Mouse (Mus musculus) midbrain, embryonic 13.5 days (tissue): ENCODE measurements around the gene Pltp. TPM values are rescaled to one million over a fixed set of nuclear protein-coding genes. Genes with fewer than 3 reads are reported as not detected.
"Not testable (repeated sequence)": the region's sequence is repeated elsewhere in the genome, so short reads cannot be mapped to it uniquely, and the experiment has no call there.

ENCODE experiments used
- ATAC-seq: fragments of 200-750 bp; cut with Nextera tagmentation; 2 replicates; pipeline ENCODE4 v1.8.0; 2017; ENCODE audit warnings: mild to moderate bottlenecking, moderate TSS enrichment, moderate library complexity
- H3K27ac ChIP-seq: fragments of 300-500 bp; sonication (generic); 2 replicates; pipeline ENCODE4 v1.5.1; 2015; ENCODE audit warnings: inconsistent platforms, mild to moderate bottlenecking, moderate library complexity
- H3K27me3 ChIP-seq: fragments of 300-500 bp; sonication (generic); 2 replicates; pipeline ENCODE4 v1.6.1; 2015; ENCODE audit warnings: mild to moderate bottlenecking, inconsistent platforms
- H3K36me3 ChIP-seq: fragments of 300-500 bp; sonication (generic); 2 replicates; pipeline ENCODE4 v1.6.1; 2015; ENCODE audit warnings: mild to moderate bottlenecking, inconsistent platforms
- H3K4me1 ChIP-seq: fragments of 300-500 bp; sonication (generic); replicated peaks from 2 replicates; pipeline ENCODE4 v1.6.1; 2015; ENCODE audit warnings: inconsistent platforms
- H3K4me2 ChIP-seq: fragments of 300-500 bp; sonication (generic); replicated peaks from 2 replicates; pipeline ENCODE4 v1.6.1; 2015; ENCODE audit warnings: moderate library complexity, mild to moderate bottlenecking, inconsistent platforms
- H3K4me3 ChIP-seq: fragments of 300-500 bp; sonication (generic); replicated peaks from 2 replicates; pipeline ENCODE4 v1.5.1; 2015; ENCODE audit warnings: mild to moderate bottlenecking, inconsistent platforms
- H3K9ac ChIP-seq: fragments of 300-500 bp; sonication (generic); replicated peaks from 2 replicates; pipeline ENCODE4 v1.6.1; 2015; ENCODE audit warnings: mild to moderate bottlenecking, inconsistent platforms
- H3K9me3 ChIP-seq: fragments of 300-500 bp; sonication (generic); 2 replicates; pipeline ENCODE4 v1.6.1; 2016; ENCODE audit warnings: mild to moderate bottlenecking, inconsistent platforms
- WGBS: fragments of 180-500 bp; shearing (Covaris S2); methylation state at CpG from one replicate; pipeline ENCODE4 v1.1.7; 2015; 5-methylcytosine and 5-hydroxymethylcytosine counted together
- polyA plus RNA-seq: library from polyadenylated mRNA; unstranded; fragments of >200 nt; fragmentation: Nextera tagmentation; extraction: Ambion mirVana; gene quantifications from 2 replicates; pipeline ENCODE4 v1.2.1, GENCODE M21; 2015

The Pltp gene
- polyA plus RNA-seq, 1 experiment from 2014 or later: 96.1 TPM

DNA sequence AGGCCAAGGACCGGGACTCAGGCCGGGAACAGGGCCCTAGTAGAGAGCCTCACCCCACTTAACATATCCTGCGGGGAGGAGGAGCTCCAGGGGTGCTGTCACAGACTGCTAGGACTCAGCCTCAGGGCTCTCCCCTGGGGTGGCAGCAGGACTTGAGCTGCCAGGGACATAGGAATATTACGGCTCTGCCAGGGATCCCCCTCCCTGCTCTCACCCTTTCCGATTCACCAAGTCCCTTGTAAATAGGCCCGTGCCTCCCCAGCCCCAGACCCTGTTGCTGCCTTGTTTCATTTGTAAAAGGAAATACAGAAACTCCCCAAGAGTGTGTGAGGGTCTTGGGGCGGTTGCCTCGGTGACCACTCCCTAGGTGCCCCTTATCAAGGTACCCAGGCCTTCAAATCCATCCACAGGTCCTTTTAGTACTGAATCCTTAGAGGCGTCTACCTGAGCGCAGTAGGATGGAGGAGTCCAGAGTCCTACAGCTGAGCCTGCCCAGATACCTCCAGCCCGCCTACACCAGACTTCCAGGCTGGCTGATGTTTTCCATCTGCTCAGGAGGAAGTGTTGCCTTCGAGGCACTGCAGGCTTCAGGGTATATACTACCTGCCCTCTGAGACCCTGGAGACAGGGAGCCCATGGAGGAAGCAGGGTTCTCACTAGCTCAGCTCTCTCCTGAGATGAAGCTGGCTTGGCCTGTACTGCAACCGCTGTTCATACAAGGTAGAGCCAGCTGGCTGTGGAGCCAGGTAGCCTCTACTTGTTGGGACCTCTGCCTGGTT, 33.7 kb upstream of the Pltp start:
- WGBS: 90% methylated on average over 11 of the region's 13 CpGs
- no peak overlapping the region for H3K4me3 ChIP-seq
- H3K36me3 ChIP-seq: peaks cover 100% of the 10 kb centered on the region
- H3K4me2 ChIP-seq: no peak overlapping the region
- 0 out of 2 replicates have a peak, but pooled peaks have one; percentile 15 for ATAC-seq
- no peak overlapping the region for H3K27ac ChIP-seq
- H3K4me1 ChIP-seq: no peaks in the 10 kb centered on the region
- H3K9me3 ChIP-seq: no peaks in the 10 kb centered on the region
- H3K27me3 ChIP-seq: no peaks in the 10 kb centered on the region
- no peak overlapping the region for H3K9ac ChIP-seq

DNA sequence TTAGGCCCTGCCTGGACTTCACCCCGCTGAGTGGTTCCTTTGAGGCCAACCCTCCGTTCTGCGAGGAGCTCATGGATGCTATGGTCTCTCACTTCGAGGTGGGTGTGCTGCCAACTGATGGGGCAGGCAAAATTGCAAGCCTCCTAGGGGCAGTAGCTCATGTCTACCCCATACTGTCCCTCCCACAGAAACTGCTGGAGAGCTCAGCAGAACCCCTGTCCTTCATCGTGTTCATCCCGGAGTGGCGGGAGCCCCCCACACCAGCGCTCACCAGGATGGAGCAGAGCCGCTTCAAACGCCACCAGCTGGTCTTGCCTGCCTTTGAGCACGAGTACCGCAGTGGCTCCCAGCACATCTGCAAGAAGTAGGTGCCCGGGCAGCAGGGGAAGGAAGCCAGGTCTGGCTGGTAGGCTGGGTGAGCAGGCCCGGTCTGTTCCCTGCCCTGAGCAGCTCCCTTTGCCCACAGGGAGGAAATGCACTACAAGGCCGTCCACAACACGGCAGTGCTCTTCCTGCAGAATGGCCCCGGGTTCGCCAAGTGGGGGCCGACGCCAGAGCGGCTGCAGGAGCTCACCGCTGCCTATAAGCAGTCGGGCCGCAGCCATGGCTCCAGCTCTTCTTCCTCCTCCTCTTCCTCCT, 33.0 kb upstream of the Pltp start:
- Histone ChIP-seq H3K36me3 (peaks cover 100% of the 10 kb centered on the region), H3K27me3 (no peaks in the 10 kb centered on the region), H3K4me1 (no peaks in the 10 kb centered on the region), H3K9me3 (no peaks in the 10 kb centered on the region), H3K9ac (no peak overlapping the region), H3K27ac (no peak overlapping the region), H3K4me2 (no peak overlapping the region), H3K4me3 (no peak overlapping the region)
- 93% methylated on average over 24 of the region's 24 CpGs for WGBS
- ATAC-seq: no peak

DNA sequence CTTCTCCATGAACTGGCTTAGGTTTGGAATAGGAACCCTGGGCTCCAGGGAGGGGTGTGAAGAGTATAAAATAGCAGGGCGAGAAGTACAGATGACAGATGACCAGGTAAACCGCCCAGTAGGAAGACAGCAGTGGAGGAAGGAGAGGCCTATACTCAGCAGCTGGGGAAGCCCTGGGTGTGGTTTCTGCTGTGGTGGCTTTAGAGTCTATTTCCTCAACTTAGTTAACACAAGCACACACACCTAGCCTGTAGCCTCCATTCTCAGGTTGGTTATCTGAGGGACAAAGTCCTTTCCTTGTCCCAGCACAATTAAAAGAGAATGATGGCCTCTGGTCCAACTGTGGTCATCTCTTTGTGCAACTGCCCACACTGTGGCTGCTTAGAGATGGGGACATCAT, 32.4 kb upstream of the Pltp start:
- Histone ChIP-seq H3K36me3 (peaks cover 100% of the 10 kb centered on the region), H3K4me2 (no peak overlapping the region), H3K27me3 (no peaks in the 10 kb centered on the region), H3K9ac (no peak overlapping the region), H3K4me1 (no peaks in the 10 kb centered on the region), H3K4me3 (no peak overlapping the region), H3K27ac (no peak overlapping the region), H3K9me3 (no peaks in the 10 kb centered on the region)
- WGBS: 92% methylated on average over 2 of the region's 2 CpGs
- ATAC-seq: no peak

DNA sequence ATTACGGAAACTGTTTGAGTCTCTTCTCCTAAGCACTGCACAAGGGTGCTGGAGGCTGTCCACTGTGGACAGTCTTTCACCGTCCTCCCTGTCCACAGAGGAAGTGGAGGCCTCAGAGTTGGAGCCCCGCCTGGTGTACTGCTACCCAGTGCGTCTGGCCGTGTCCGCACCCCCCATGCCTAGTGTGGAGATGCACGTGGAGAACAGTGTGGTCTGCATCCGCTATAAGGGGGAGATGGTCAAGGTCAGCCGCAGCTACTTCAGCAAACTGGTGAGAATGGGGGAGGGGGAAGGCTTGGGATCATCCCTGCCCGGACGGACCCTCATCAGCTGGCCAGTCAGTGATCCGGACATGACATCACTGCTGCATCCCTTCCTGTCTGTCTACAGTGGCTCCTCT, 31.5 kb upstream of the Pltp start:
- no peak overlapping the region for H3K4me3 ChIP-seq
- peaks cover 100% of the 10 kb centered on the region for H3K36me3 ChIP-seq
- no peak for ATAC-seq
- WGBS: 85% methylated on average over 12 of the region's 12 CpGs
- H3K4me1 ChIP-seq: no peaks in the 10 kb centered on the region
- no peak overlapping the region for H3K9ac ChIP-seq
- H3K9me3 ChIP-seq: no peaks in the 10 kb centered on the region
- H3K27me3 ChIP-seq: no peaks in the 10 kb centered on the region
- no peak overlapping the region for H3K4me2 ChIP-seq
- no peak overlapping the region for H3K27ac ChIP-seq

DNA sequence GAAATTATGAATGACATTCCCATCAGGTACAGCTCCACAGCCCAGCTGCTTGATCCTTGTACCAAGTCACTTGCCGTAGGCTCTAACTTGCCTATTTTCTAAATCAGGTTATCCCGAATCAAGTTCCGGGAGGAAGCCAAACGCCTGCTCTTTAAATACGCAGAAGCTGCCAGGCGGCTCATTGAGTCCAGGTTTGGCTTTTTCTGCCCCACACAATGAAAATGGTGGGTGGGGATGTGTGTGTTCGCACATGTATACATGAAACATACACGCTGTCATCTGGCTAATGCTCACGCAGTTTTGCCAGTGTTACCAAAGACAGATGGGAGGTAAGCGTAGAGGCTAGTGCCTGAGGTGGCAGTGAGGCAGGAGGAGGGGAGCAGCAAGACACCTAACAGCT, 29.1 kb upstream of the Pltp start:
- no peak overlapping the region for H3K4me2 ChIP-seq
- H3K27me3 ChIP-seq: no peaks in the 10 kb centered on the region
- no peak overlapping the region for H3K27ac ChIP-seq
- ATAC-seq: no peak
- H3K4me1 ChIP-seq: peaks cover 6% of the 10 kb centered on the region; the same call in 1 of the 2 replicates
- H3K36me3 ChIP-seq: peaks cover 90% of the 10 kb centered on the region
- H3K9ac ChIP-seq: peak overlapping the region; percentile 23; the same call in 1 of the 2 replicates
- H3K9me3 ChIP-seq: no peaks in the 10 kb centered on the region
- WGBS: 92% methylated on average over 10 of the region's 10 CpGs
- H3K4me3 ChIP-seq: no peak overlapping the region

DNA sequence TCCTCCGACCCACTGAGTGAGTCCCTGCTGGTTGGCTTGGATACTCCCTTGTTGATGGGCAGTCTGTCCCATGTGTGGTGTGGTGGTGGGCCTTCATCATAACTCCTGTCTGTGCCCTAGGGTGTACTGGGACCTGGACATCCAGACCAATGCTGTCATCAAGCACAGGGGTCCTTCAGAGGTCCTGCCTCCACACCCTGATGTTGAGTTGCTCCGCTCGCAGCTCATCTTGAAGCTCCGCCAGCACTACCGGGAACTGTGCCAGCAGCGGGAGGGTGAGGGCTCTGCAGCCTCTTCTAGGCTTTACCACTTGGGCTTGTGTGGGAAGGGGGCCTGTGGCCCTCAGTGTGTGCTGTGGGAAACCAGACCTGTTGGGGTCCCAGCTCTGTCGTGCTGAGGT, 28.3 kb upstream of the Pltp start:
- Histone ChIP-seq H3K9ac (no peak overlapping the region), H3K9me3 (no peaks in the 10 kb centered on the region), H3K4me2 (no peak overlapping the region), H3K27ac (peak overlapping the region; percentile 30), H3K36me3 (peaks cover 82% of the 10 kb centered on the region), H3K4me3 (no peak overlapping the region), H3K4me1 (peaks cover 10% of the 10 kb centered on the region), H3K27me3 (no peaks in the 10 kb centered on the region)
- no peak for ATAC-seq
- 81% methylated on average over 7 of the region's 7 CpGs for WGBS

DNA sequence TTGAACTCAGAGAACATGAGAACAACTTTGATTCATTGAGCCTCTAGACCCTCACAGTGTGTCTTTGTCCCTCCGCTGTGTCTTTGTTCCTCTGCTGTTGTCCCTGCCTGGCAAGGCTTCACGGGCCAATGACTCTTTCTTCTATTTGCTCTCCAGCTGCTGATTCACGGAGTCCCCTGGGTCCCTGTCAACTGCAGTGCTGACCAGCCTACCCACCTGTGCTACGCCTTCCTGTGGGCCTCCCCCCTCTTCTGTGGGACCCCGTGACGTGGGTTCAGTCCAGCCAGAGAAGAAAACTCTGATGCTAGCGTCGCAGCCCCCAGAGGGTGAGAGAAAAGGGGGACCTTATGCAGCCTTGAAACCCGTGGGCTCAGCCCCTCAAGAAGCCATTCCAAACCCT, 25.1 kb upstream of the Pltp start:
- H3K4me2 ChIP-seq: no peak overlapping the region
- no peak for ATAC-seq
- no peaks in the 10 kb centered on the region for H3K27me3 ChIP-seq
- H3K9me3 ChIP-seq: no peaks in the 10 kb centered on the region
- 34% methylated on average over 9 of the region's 9 CpGs for WGBS
- H3K4me1 ChIP-seq: peaks cover 27% of the 10 kb centered on the region
- peak overlapping the region; percentile 46; the same call in 1 of the 2 replicates for H3K9ac ChIP-seq
- no peak overlapping the region for H3K4me3 ChIP-seq
- peaks cover 50% of the 10 kb centered on the region for H3K36me3 ChIP-seq
- peak overlapping the region; percentile 79 for H3K27ac ChIP-seq

DNA sequence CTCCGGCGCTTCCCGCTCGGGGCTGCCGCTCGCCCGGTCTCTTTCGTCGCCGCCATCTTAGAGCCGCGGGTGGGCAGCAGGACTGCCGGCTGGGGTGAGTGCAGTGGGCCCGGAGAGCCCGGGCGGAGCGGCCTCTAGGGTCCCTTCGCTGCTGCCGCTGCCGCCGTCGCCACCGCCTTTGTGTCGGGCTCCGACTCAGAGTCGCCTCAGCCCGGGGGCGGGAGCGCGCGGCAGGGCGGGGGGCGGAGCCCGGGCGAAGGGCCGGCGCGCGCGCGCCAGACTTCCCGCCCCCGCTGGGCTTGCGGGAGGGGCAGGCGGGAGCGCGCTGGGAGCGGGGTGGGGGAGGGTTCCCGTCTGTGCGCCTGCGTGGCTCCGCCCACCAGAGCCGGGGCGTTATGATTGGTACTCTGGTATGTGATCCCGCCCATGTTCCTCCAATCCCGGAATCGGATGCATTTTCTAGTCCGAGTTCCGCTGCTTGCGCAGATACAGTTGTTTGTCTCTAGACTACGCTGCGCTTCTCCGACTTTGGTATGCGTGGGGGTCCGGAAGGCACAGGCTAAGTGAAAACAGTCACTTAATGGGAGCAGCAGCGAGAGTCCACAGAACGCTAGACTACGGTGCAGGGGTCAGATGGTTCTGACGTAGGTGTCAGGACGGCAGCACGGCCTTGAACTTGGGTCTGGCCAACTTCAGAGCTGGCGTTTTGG, 22.2 kb upstream of the Pltp start:
- Histone ChIP-seq H3K36me3 (peaks cover 21% of the 10 kb centered on the region), H3K9ac (peak overlapping the region; percentile 99), H3K27ac (peak overlapping the region; percentile 100), H3K4me2 (peak overlapping the region; percentile 91), H3K9me3 (no peaks in the 10 kb centered on the region), H3K4me3 (peak overlapping the region; percentile 77), H3K27me3 (no peaks in the 10 kb centered on the region), H3K4me1 (peaks cover 34% of the 10 kb centered on the region)
- ATAC-seq: peak; percentile 87
- WGBS: under 1% methylated on average over 47 of the region's 72 CpGs

DNA sequence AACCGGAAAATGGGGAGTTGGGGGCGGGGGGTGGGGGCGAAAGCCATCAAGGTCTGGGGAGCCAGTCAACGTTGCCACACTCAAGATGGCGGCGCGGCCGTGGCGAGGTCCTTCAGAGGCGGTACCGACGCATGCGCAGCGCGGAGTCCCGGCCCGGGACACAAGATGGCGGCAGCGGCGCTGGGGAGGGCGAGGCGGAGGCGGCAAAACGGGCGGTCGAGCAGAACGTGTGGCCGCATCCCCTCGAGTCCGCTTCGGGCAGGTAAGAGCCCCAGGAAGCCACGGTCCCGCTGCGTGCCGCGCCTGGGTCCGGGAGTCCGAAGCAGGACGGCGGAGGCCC, 21.7 kb upstream of the Pltp start, which contains the start of gene Pcif1:
Gene Pcif1, plus strand, starts transcription at position 77 of the 340 bp plus-strand sequence.
- no peaks in the 10 kb centered on the region for H3K27me3 ChIP-seq
- H3K9ac ChIP-seq: peak within 1 kb of the TSS; percentile 99
- 0% methylated on average over 40 of the region's 40 CpGs for WGBS
- H3K36me3 ChIP-seq: peaks cover 16% of the 10 kb centered on the region
- peak within 1 kb of the TSS; percentile 77 for H3K4me3 ChIP-seq
- peak within 1 kb of the TSS; percentile 100 for H3K27ac ChIP-seq
- peak within 1 kb of the TSS; percentile 91 for H3K4me2 ChIP-seq
- no peaks in the 10 kb centered on the region for H3K9me3 ChIP-seq
- peaks cover 34% of the 10 kb centered on the region for H3K4me1 ChIP-seq
- peak; percentile 88 for ATAC-seq

DNA sequence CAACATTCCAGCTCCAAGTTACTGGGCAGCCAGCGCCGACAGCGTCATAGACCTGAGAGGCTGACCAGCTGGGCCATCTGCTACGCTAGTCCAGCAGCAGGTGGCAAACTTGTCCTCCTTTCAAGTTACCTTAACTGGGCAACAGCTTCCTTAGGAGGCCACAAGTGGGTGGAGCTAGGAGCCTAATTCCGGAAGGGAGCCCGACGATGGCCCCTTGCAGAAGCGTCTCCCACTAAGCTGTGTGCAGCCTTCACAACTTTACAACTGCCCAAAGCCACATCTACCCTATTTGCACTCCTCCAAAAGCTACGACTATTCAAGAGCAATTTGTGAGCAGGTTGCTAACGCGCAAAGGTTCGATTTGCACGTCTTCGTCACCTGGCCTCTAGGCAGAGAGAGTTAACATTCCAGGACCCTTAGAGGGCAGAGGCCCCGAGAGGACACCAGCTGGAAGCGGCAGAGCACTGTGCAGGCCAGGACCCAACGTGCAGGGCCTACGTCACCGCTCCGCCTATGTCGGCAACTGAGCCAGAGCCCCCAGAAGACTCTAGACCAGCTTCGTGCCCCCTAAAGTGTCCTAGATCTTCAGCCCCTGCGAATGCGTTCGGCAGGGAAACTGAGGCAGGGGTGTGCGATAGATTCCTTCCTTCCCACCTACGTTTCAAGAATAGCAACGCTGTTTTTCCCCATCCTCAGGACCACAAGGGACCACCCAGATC, 21.2 kb upstream of the Pltp start:
- WGBS: 3% methylated on average over 28 of the region's 28 CpGs
- H3K36me3 ChIP-seq: peaks cover 11% of the 10 kb centered on the region
- H3K9me3 ChIP-seq: no peaks in the 10 kb centered on the region
- peak; percentile 71 for ATAC-seq
- peak overlapping the region; percentile 91 for H3K4me2 ChIP-seq
- peak overlapping the region; percentile 99 for H3K9ac ChIP-seq
- peak overlapping the region; percentile 77 for H3K4me3 ChIP-seq
- H3K4me1 ChIP-seq: peaks cover 34% of the 10 kb centered on the region
- H3K27ac ChIP-seq: peak overlapping the region; percentile 100
- no peaks in the 10 kb centered on the region for H3K27me3 ChIP-seq

DNA sequence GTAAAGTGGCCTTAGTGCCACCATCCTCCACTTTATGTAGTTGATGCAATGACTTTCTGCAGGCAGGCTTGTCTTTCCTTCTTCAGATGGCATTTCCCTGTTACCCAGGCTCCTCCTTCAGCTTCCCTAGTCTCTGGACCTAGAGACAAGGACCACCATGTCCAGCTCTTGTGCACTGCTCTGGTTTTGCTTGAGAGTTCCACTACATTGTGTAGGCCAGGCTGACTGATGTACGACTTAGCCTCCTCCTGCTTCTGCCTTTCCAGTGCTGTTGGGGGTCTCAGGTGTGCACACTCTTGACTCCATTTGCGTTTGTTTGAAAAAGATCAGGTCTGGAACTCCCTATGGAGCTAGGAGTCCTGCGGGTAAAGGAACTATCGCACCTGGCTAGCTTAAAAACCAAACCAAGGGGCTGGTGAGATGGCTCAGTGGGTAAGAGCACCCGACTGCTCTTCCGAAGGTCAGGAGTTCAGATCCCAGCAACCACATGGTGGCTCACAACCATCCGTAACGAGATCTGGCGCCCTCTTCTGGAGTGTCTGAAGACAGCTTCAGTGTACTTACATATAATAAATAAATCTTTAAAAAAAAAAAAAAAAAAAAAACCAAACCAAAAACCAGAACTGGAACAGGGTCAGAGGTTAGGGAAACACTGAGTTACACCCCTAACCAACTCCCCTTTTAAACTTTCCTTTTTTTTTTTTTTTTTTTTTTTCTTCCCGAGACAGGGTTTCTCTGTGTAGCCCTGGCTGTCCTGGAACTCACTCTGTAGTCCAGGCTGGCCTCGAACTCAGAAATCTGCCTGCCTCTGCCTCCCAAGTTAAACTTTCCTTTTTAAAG, 20.1 kb upstream of the Pltp start:
- peak overlapping the region; percentile 77; the same call in 1 of the 2 replicates for H3K4me3 ChIP-seq
- H3K27me3 ChIP-seq, H3K9me3 ChIP-seq, ATAC-seq, H3K27ac ChIP-seq, H3K9ac ChIP-seq, H3K36me3 ChIP-seq: not testable (repeated sequence)
- 73% methylated on average over 11 of the region's 11 CpGs for WGBS
- H3K4me1 ChIP-seq: peaks cover 31% of the 10 kb centered on the region
- H3K4me2 ChIP-seq: peak overlapping the region; percentile 91
